Mouse (Mus musculus): ENCODE measurements around the gene Fgf14. TPM values are rescaled to one million over a fixed set of nuclear protein-coding genes. Genes with fewer than 3 reads are reported as not detected.
"Not testable (repeated sequence)": the region's sequence is repeated elsewhere in the genome, so short reads cannot be mapped to it uniquely, and the experiment has no call there.

Gene Fgf14
- total RNA-seq (2014; fragmentation: Nextera tagmentation): not detected in 2 replicates
- total RNA-seq (2017): not detected in 2 replicates

DNA sequence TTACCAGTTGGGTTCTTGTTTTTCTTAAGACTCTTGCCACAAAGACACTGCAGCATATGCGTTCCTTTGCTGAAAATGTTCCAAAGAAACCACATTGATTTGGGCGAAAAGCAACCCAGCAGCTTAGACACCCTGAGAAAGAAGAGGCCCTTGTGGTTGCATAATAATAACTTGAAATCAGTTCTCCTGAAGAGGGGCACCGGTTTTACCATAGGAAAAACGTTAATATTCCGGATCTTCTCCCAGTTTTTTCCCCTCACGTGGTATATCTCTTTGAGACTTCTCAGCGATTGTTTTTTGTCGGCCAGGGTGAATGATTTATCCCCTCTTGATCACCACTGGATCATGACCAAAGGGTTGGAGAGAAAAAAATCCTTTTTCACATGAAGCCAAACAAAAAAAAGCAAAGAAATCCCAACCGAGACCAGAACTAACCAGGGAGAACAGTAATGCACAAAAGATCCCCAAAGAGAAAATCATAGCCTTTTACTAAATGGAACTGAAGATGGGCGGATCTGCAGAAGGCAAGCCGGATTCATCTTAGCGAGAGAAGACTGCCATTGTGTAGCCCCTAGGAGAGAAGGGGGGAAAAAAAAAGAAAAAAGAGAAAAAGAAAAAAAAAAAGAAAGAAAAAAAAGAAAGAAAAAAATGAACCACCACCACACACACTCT, at the start of gene Fgf14:
Fgf14 (minus strand) TSS at position 622 of the 672 bp plus-strand sequence.
- ATAC-seq (replicated peaks; ENCODE audit: low FRiP score, low TSS enrichment, poor library complexity, severe bottlenecking): no peak

GRCm38 (mm10) chr14:124677379-124677778, 452 bp upstream of the Fgf14 start:
- ATAC-seq (replicated peaks; ENCODE audit: low FRiP score, low TSS enrichment, poor library complexity, severe bottlenecking): no peak

- ATAC-seq (replicated peaks; ENCODE audit: low FRiP score, low TSS enrichment, poor library complexity, severe bottlenecking): no peak
Measured at GRCm38 (mm10) chr14:124675654-124676505, 1.0 kb downstream of the Fgf14 start.

- ATAC-seq (replicated peaks; ENCODE audit: low FRiP score, low TSS enrichment, poor library complexity, severe bottlenecking): no peak
Measured at GRCm38 (mm10) chr14:124675142-124675653, 1.7 kb downstream of the Fgf14 start.

- ATAC-seq (replicated peaks; ENCODE audit: low FRiP score, low TSS enrichment, poor library complexity, severe bottlenecking): no peak
Measured at GRCm38 (mm10) chr14:124674536-124675141, 2.3 kb downstream of the Fgf14 start.

- no peak for ATAC-seq (replicated peaks; ENCODE audit: low FRiP score, low TSS enrichment, poor library complexity, severe bottlenecking)
Measured at GRCm38 (mm10) chr14:124669739-124670138, 7.2 kb downstream of the Fgf14 start.

- ATAC-seq (replicated peaks; ENCODE audit: low FRiP score, low TSS enrichment, poor library complexity, severe bottlenecking): no peak
Measured at GRCm38 (mm10) chr14:124642822-124643221, 34.1 kb downstream of the Fgf14 start.

GRCm38 (mm10) chr14:124634881-124635280, 42.0 kb downstream of the Fgf14 start:
- ATAC-seq (replicated peaks; ENCODE audit: low FRiP score, low TSS enrichment, poor library complexity, severe bottlenecking): no peak

DNA sequence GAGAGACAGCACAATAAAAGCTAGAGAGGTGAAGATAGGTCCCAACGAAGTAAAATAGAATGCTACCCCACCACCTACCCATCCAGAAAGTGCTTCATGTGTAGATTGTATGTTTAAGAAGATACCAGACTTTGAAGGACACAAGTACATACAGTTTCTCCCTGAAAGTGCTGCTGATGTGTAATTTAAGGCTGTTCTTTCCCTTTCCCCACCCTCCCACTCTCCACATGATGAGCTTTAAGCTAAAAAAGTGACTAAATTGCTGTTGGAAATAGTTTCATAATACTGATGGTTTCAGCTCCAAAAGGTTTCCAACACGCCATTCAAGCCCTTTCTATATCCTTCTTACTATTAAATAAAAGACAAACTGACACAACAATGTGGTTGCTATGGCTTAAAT, 63.5 kb downstream of the Fgf14 start:
- ATAC-seq (replicated peaks; ENCODE audit: low FRiP score, low TSS enrichment, poor library complexity, severe bottlenecking): no peak

- ATAC-seq (replicated peaks; ENCODE audit: low FRiP score, low TSS enrichment, poor library complexity, severe bottlenecking): no peak
Measured at GRCm38 (mm10) chr14:124606036-124606711, 70.8 kb downstream of the Fgf14 start.

DNA sequence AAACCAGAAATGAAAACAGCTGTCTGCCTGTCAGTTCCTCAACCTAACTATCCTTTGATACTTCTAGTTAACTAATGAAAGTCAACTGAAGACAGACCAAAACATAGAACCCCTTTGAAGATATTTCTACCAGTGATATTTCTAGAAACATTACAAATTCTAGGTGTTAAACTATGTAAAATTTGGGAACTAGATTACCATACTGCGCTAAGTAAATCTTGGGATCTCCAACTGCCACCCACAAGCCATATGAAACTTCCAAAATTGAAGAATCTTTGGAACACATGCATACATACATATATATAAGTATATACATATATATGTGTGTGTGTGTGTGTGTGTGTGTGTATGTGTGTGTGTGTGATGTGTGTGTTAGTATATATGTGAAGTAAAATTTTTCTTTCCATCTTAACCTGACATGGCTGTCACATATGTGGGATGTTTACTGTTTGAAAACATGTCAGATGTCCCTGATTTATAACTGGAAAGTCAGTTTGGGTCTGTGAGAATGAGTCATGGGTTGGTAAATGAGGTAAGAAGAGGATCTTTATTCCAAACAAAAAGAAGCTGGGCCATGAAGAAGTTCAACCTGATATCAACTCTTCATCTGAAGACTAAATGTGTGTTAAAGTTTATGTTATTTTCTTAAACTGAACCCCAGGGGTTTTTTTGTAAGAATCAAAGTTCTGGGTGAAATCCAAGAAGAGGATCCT, 71.7 kb downstream of the Fgf14 start:
- ATAC-seq (replicated peaks; ENCODE audit: low FRiP score, low TSS enrichment, poor library complexity, severe bottlenecking): no peak

- ATAC-seq (replicated peaks; ENCODE audit: low FRiP score, low TSS enrichment, poor library complexity, severe bottlenecking): no peak
Measured at GRCm38 (mm10) chr14:124576571-124576970, 100.4 kb downstream of the Fgf14 start.

DNA sequence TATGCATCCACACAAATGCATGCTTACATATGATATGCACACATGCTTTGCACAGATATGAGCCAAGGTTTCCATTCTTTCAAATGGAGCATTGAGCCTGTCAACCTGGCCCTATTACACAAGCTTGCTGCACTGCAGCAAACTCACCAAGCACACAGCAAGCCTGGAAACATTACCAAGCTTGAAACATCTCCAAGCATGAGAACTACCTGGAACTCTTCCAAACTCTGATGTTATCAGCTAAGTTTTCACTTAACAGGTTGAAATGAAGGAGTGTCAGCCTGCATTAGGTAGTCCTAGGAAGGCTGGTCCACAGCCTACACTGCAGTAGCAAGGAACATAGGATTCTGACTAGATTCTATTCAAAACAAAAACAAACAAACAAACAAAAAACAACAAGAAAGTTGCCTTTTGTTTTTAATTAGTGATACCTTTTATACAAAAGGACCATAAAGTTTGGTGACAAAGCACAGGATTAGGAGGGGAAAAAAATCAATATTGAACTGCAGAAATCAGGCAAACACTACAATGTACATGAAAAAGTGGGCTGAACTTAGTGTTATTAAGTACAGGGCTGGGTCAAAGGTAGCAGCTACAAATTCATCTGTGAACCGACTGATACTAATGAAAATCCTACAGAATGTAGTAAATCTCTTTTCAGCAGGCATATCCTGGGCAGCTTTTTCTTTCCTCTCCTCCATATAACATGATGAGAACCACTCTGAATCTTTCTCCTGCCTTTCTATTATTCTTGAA, 101.6 kb downstream of the Fgf14 start:
- no peak for ATAC-seq (replicated peaks; ENCODE audit: low FRiP score, low TSS enrichment, poor library complexity, severe bottlenecking)

GRCm38 (mm10) chr14:124566445-124566844, 110.5 kb downstream of the Fgf14 start:
- no peak for ATAC-seq (replicated peaks; ENCODE audit: low FRiP score, low TSS enrichment, poor library complexity, severe bottlenecking)

DNA sequence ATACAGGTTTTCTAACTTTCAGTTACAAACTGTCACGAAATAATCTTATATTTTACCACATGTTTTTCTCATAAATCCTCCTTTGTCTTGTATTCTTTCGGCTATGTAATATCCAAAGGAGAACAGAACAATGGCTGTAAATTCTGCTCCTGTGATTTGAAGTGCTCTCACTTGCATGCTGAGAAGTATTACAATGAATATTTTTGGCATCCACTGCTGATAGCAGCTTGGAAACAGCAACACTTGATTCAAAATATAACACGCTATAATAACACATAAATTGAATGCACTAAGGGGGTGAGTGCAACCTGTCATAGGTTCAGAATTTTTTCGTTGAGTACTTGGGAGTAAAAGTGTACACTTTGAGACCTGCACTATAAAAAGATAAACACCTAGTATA, 115.4 kb downstream of the Fgf14 start:
- ATAC-seq (replicated peaks; ENCODE audit: low FRiP score, low TSS enrichment, poor library complexity, severe bottlenecking): no peak

GRCm38 (mm10) chr14:124536106-124536505, 140.8 kb downstream of the Fgf14 start:
- ATAC-seq (replicated peaks; ENCODE audit: low FRiP score, low TSS enrichment, poor library complexity, severe bottlenecking): no peak

GRCm38 (mm10) chr14:124535376-124535775, 141.6 kb downstream of the Fgf14 start:
- not testable (repeated sequence) for ATAC-seq (replicated peaks; ENCODE audit: low FRiP score, low TSS enrichment, poor library complexity, severe bottlenecking)

DNA sequence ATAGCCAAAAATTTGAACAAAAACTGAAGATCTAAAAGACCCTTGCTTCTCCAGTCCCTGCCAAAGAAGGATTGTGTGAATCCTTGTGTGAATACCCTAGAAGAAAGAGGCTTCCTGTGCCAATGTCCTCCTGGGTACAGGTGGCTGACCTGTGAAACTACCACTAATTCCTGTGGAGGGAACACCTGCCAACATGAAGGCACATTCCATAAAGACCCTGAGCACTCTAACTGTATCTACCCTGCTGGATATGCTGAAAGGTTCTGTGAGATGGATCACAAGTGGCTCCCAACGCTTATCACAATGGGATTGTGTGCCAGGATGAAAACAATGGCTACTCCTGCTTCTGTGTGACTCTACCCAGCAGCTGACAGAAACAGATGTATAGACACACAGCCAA, 144.9 kb downstream of the Fgf14 start:
- ATAC-seq (replicated peaks; ENCODE audit: low FRiP score, low TSS enrichment, poor library complexity, severe bottlenecking): no peak
